Comparison of ENCODE assay signal across 29 mouse cellular contexts in genomic region chr4:134299498-134299810, GRCm38 (mm10). TPM values are rescaled to one million over a fixed set of nuclear protein-coding genes. Genes with fewer than 3 reads are reported as not detected.
A peak's percentile ranks its signal among the peaks of the same experiment; 100 is the strongest.
DNase-seq lines count a peak whose midpoint lies in the region; ATAC-seq and TF ChIP-seq lines count a peak whose summit lies in the region.
"Had no signal": no experiment of that assay in that cellular context is flagged by ENCODE, and none has a peak within 500 bp of the region (broad histone marks: within the 10 kb centered on the region; RNA-seq: fewer than 3 reads in every experiment).

No protein-coding gene starts in this region.

- H3K27me3 ChIP-seq in heart, embryonic 11.5 days (ENCODE audit: control insufficient read depth, insufficient read depth, low read length) = no peaks in the 10 kb centered on the region
- H3K27me3 ChIP-seq: embryonic facial prominence, embryonic 13.5 days; hindbrain, embryonic 12.5 days had no signal

- no peak for TF ChIP-seq POLR2A in bone marrow macrophage, adult 2 months (IDR thresholded peaks at IDR 0.05; ENCODE audit: borderline replicate concordance, low read depth, low read length)

- H3K4me3 ChIP-seq in bone marrow macrophage, adult 2 months (ENCODE audit: insufficient read depth, low read length) = peak overlapping the region; percentile 60; the same call in 1 of the 2 replicates
- H3K4me3 ChIP-seq in heart, embryonic 11.5 days (ENCODE audit: low read depth, low read length) = peak overlapping the region; percentile 10; the same call in 1 of the 2 replicates
- H3K4me3 ChIP-seq: embryonic facial prominence, embryonic 13.5 days; hindbrain, embryonic 12.5 days had no signal

- WGBS in heart, embryonic 11.5 days (ENCODE audit: insufficient replicate concordance) = 30% methylated on average over 4 of the region's 4 CpGs

- H3K9ac ChIP-seq in heart, embryonic 11.5 days (ENCODE audit: low read depth, low read length) = no peak overlapping the region
- H3K9ac ChIP-seq: embryonic facial prominence, embryonic 13.5 days; hindbrain, embryonic 12.5 days had no signal

- H3K36me3 ChIP-seq in heart, embryonic 11.5 days (ENCODE audit: control insufficient read depth, insufficient read depth, low read length) = no peaks in the 10 kb centered on the region
- H3K36me3 ChIP-seq: embryonic facial prominence, embryonic 13.5 days; hindbrain, embryonic 12.5 days had no signal

- peak overlapping the region; percentile 30 for H3K4me2 ChIP-seq in heart, embryonic 11.5 days
- H3K4me2 ChIP-seq: embryonic facial prominence, embryonic 13.5 days; hindbrain, embryonic 12.5 days; midbrain, embryonic 11.5 days had no signal

- intact Hi-C loops in heart, postnatal 25 days (cut with DNase I) = no loop called here
- intact Hi-C loops in heart, postnatal 10 days (cut with DNase I) = no loop called here

- no peaks in the 10 kb centered on the region; the same call in 1 of the 2 replicates for H3K9me3 ChIP-seq in heart, embryonic 11.5 days (replicated peaks; ENCODE audit: control insufficient read depth, low read length)
- H3K9me3 ChIP-seq: hindbrain, embryonic 12.5 days had no signal

- peak overlapping the region; percentile 70 for H3K27ac ChIP-seq in bone marrow macrophage, adult 2 months (ENCODE audit: insufficient read depth, low read depth, low read length)
- H3K27ac ChIP-seq in heart, embryonic 11.5 days (ENCODE audit: low read depth, low read length) = peak overlapping the region; percentile 75
- H3K27ac ChIP-seq: embryonic facial prominence, embryonic 13.5 days; hindbrain, embryonic 12.5 days had no signal

- no peak for ATAC-seq in heart, embryonic 11.5 days (replicated peaks; ENCODE audit: insufficient number of reproducible peaks, low FRiP score, low TSS enrichment)
- ATAC-seq: forebrain, embryonic 16.5 days; inflammation-experienced regulatory T-cells, adult 6 months; lung, postnatal 0 days had no signal

- peaks cover 23% of the 10 kb centered on the region for H3K4me1 ChIP-seq in bone marrow macrophage, adult 2 months (ENCODE audit: control insufficient read depth, insufficient read depth, low read length)
- H3K4me1 ChIP-seq in heart, embryonic 11.5 days (ENCODE audit: control insufficient read depth, insufficient read depth, low read length) = peaks cover 20% of the 10 kb centered on the region
- H3K4me1 ChIP-seq: embryonic facial prominence, embryonic 13.5 days; hindbrain, embryonic 12.5 days had no signal

- no peak for TF ChIP-seq CTCF in bone marrow macrophage, adult 2 months (IDR thresholded peaks at IDR 0.05; ENCODE audit: low read depth, low read length)

- DNase-seq in heart, adult 11 months = peak; percentile 97
- DNase-seq in heart, postnatal 25 days (ENCODE audit: low spot score) = no peak
- peak; percentile 67 to 73 for DNase-seq in heart, postnatal 10 days
- DNase-seq in thymus, postnatal 36 days = no peak
- DNase-seq in adipocyte (ENCODE audit: low spot score) = no peak
- no peak for DNase-seq in retina, postnatal 1 day
- DNase-seq: B cell, adult 2 months; cerebellum, adult 11 months; cerebellum, postnatal 14 days; kidney, adult 2 months; kidney, postnatal 10 days; liver; thymus, postnatal 25 days had no signal

RNA-seq across cellular contexts. Expression of gene Pdik1l, which starts 11.8 kb away (rescaled TPM):
- total RNA-seq in heart, postnatal 25 days (2021) = 1 to 10 TPM; 5.8 to 8.4 TPM
- 12.2 and 15.2 TPM in 2 replicates for polyA plus RNA-seq in bone marrow macrophage, adult 2 months (2012; ENCODE audit: insufficient read depth, insufficient read length, missing spikeins)
- 13.7 and 16.3 TPM in 2 replicates for polyA plus RNA-seq in heart, embryonic 11.5 days (2014; fragmentation: Nextera tagmentation; extraction: Ambion mirVana)
- 10 to 100 TPM in 1 of 2 experiments, 1 to 10 TPM in 1; 7.5 to 10.3 TPM for total RNA-seq in heart, postnatal 10 days (2021)

RNA-seq across cellular contexts. Expression of gene Trim63, which starts 15.5 kb away (rescaled TPM):
- total RNA-seq in heart, postnatal 25 days (2021) = 100 to 1,000 TPM; 215 to 229 TPM
- not detected in 2 replicates for polyA plus RNA-seq in bone marrow macrophage, adult 2 months (2012; ENCODE audit: insufficient read depth, insufficient read length, missing spikeins)
- 21.6 and 22.1 TPM in 2 replicates for polyA plus RNA-seq in heart, embryonic 11.5 days (2014; fragmentation: Nextera tagmentation; extraction: Ambion mirVana)
- 100 to 1,000 TPM; 238 to 242 TPM for total RNA-seq in heart, postnatal 10 days (2021)
- total RNA-seq: layer of hippocampus, adult 18-20 months; layer of hippocampus, postnatal 25 days; monocyte, adult 5-6 weeks had no signal
- polyA plus RNA-seq: inflammation-experienced regulatory T-cells, adult 6 months; midbrain, embryonic 11.5 days had no signal

RNA-seq across cellular contexts. Expression of gene Slc30a2, which starts 43.5 kb away (rescaled TPM):
- total RNA-seq in heart, postnatal 25 days (2021) = under 1 TPM; 0.31 to 0.36 TPM
- polyA plus RNA-seq in bone marrow macrophage, adult 2 months (2012; ENCODE audit: insufficient read depth, insufficient read length, missing spikeins) = not detected in 2 replicates
- 0.26 TPM in 1 of 2 replicates, not detected in the other for polyA plus RNA-seq in heart, embryonic 11.5 days (2014; fragmentation: Nextera tagmentation; extraction: Ambion mirVana)
- under 1 TPM; 0.12 to 0.69 TPM for total RNA-seq in heart, postnatal 10 days (2021)
- total RNA-seq: monocyte, adult 5-6 weeks had no signal
- polyA plus RNA-seq: hindbrain, embryonic 12.5 days; midbrain, embryonic 11.5 days; neural tube, embryonic 11.5 days had no signal

RNA-seq across cellular contexts. Expression of gene Grrp1, which starts 45.5 kb away (rescaled TPM):
- 1 to 10 TPM; 6.0 to 7.6 TPM for total RNA-seq in heart, postnatal 25 days (2021)
- polyA plus RNA-seq in bone marrow macrophage, adult 2 months (2012; ENCODE audit: insufficient read depth, insufficient read length, missing spikeins) = not detected in 2 replicates
- 3.7 and 4.4 TPM in 2 replicates for polyA plus RNA-seq in heart, embryonic 11.5 days (2014; fragmentation: Nextera tagmentation; extraction: Ambion mirVana)
- 10 to 100 TPM; 13.5 to 15.2 TPM for total RNA-seq in heart, postnatal 10 days (2021)
- total RNA-seq: monocyte, adult 5-6 weeks had no signal
- polyA plus RNA-seq: inflammation-experienced regulatory T-cells, adult 6 months had no signal

RNA-seq across cellular contexts. Expression of gene Gm30191, which starts 52.7 kb away (rescaled TPM):
- total RNA-seq in heart, postnatal 25 days (2021) = not detected
- not detected in 2 replicates for polyA plus RNA-seq in bone marrow macrophage, adult 2 months (2012; ENCODE audit: insufficient read depth, insufficient read length, missing spikeins)
- not detected in 2 replicates for polyA plus RNA-seq in heart, embryonic 11.5 days (2014; fragmentation: Nextera tagmentation; extraction: Ambion mirVana)
- not detected for total RNA-seq in heart, postnatal 10 days (2021)
- total RNA-seq: adrenal gland, adult 18-20 months; gastrocnemius, adult 8-10 months; layer of hippocampus, adult 18-20 months; layer of hippocampus, postnatal 25 days; left cerebral cortex, postnatal 14 days; monocyte, adult 5-6 weeks had no signal
- polyA plus RNA-seq: embryonic facial prominence, embryonic 13.5 days; forebrain, embryonic 16.5 days; inflammation-experienced regulatory T-cells, adult 6 months; liver, embryonic 16.5 days; lung, postnatal 0 days; neural tube, embryonic 11.5 days had no signal

Comparison
In these comparisons a context has a peak if more than half of its experiments do, and no peak if none do; other contexts are left out.
1. DNase-seq: peak in heart, adult 11 months (single experiment) and heart, postnatal 10 days (2 of 2); none in heart, postnatal 25 days (single experiment), thymus, postnatal 36 days (0 of 2), adipocyte (single experiment) and retina, postnatal 1 day (single experiment).